7 mouse cellular contexts compared by ENCODE assay signal in genomic region chr11:97744063-97744717, GRCm38 (mm10). TPM values are rescaled to one million over a fixed set of nuclear protein-coding genes. Genes with fewer than 3 reads are reported as not detected.
A peak's percentile ranks its signal among the peaks of the same experiment; 100 is the strongest.
DNase-seq lines count a peak whose midpoint lies in the region; ATAC-seq and TF ChIP-seq lines count a peak whose summit lies in the region.

TSS of gene Pip4k2b (minus strand) at chr11:97744704.

- TF ChIP-seq POLR2A in lung, adult 2 months (IDR thresholded peaks at IDR 0.05; ENCODE audit: borderline replicate concordance, extremely low read depth, low read depth, low read length), result peak; percentile 7; the same call in 1 of the 2 replicates
- TF ChIP-seq POLR2A in olfactory bulb, adult 2 months (IDR thresholded peaks at IDR 0.05; ENCODE audit: insufficient read depth, low read depth, low read length), result 0 out of 2 replicates have a peak, but pooled peaks have one; percentile 34

- H3K9me3 ChIP-seq in G1E (replicated peaks), result no peaks in the 10 kb centered on the region
- no peaks in the 10 kb centered on the region for H3K9me3 ChIP-seq in embryonic facial prominence, embryonic 13.5 days

- ATAC-seq in G1E (ENCODE audit: extremely low read depth, insufficient number of reproducible peaks, low FRiP score, poor library complexity, severe bottlenecking), result no peak
- peak; percentile 29 for ATAC-seq in embryonic facial prominence, embryonic 13.5 days (ENCODE audit: insufficient number of reproducible peaks, insufficient read depth, low FRiP score, low TSS enrichment, low read depth)

- H3K36me3 ChIP-seq in C2C12 (ENCODE audit: control insufficient read depth, insufficient read depth) (peaks cover 33% of the 10 kb centered on the region), G1E (replicated peaks) (peaks cover 62% of the 10 kb centered on the region)
- peaks cover 32% of the 10 kb centered on the region for H3K36me3 ChIP-seq in embryonic facial prominence, embryonic 13.5 days

- H3K27ac ChIP-seq in embryonic facial prominence, embryonic 13.5 days, result peak within 1 kb of the TSS; percentile 94
- peak within 1 kb of the TSS; percentile 99 for H3K27ac ChIP-seq in olfactory bulb, adult 2 months (ENCODE audit: insufficient read depth, low read depth, low read length)

- DNase-seq in G1E (ENCODE audit: low spot score), result peak; percentile 56
- DNase-seq in heart, adult 18-20 months, result no peak
- DNase-seq in kidney, postnatal 10 days, result peak; percentile 74
- no peak for DNase-seq in lung, adult 2 months

- peak within 1 kb of the TSS; percentile 82 for H3K4me2 ChIP-seq in embryonic facial prominence, embryonic 13.5 days

- H3K4me3 ChIP-seq in C2C12 (ENCODE audit: insufficient read depth, poor library complexity, severe bottlenecking) (peak within 1 kb of the TSS; percentile 83), G1E (ENCODE audit: low read depth, low read length) (peak within 1 kb of the TSS; percentile 92)
- peak within 1 kb of the TSS; percentile 76 for H3K4me3 ChIP-seq in embryonic facial prominence, embryonic 13.5 days
- H3K4me3 ChIP-seq in lung, adult 2 months (replicated peaks; ENCODE audit: extremely low read depth, low read depth, low read length), result peak within 1 kb of the TSS; percentile 93
- peak within 1 kb of the TSS; percentile 89 for H3K4me3 ChIP-seq in olfactory bulb, adult 2 months (ENCODE audit: insufficient read depth, low read depth, low read length)

- TF ChIP-seq CTCF in C2C12 (IDR thresholded peaks at IDR 0.05; ENCODE audit: control insufficient read depth, insufficient read depth, insufficient read length) (no peak), G1E (IDR thresholded peaks at IDR 0.05; ENCODE audit: low read depth, low read length) (no peak)
- TF ChIP-seq CTCF in lung, adult 2 months (IDR thresholded peaks at IDR 0.05; ENCODE audit: insufficient read depth, low read length), result no peak
- no peak for TF ChIP-seq CTCF in olfactory bulb, adult 2 months (IDR thresholded peaks at IDR 0.05; ENCODE audit: insufficient read depth, low read depth, low read length)

- H3K27me3 ChIP-seq in C2C12 (ENCODE audit: control insufficient read depth, insufficient read depth, insufficient read length) (no peaks in the 10 kb centered on the region), G1E (ENCODE audit: insufficient read depth, low read length) (no peaks in the 10 kb centered on the region)
- H3K27me3 ChIP-seq in embryonic facial prominence, embryonic 13.5 days, result no peaks in the 10 kb centered on the region

- WGBS in embryonic facial prominence, embryonic 13.5 days, result 1% methylated on average over 59 of the region's 63 CpGs
- WGBS in lung, adult 2 months, result under 1% methylated on average over 62 of the region's 63 CpGs
- under 1% methylated on average over 62 of the region's 63 CpGs for WGBS in olfactory bulb, adult 2 months

- peaks cover 50% of the 10 kb centered on the region for H3K79me3 ChIP-seq in C2C12 (ENCODE audit: low read depth)

- H3K79me2 ChIP-seq in C2C12 (ENCODE audit: control insufficient read depth, insufficient read depth), result peaks cover 53% of the 10 kb centered on the region

- H3K9ac ChIP-seq in embryonic facial prominence, embryonic 13.5 days, result peak within 1 kb of the TSS; percentile 90

- H3K4me1 ChIP-seq in G1E (ENCODE audit: insufficient read depth, low read depth, low read length), result peaks cover 43% of the 10 kb centered on the region
- H3K4me1 ChIP-seq in embryonic facial prominence, embryonic 13.5 days, result peaks cover 26% of the 10 kb centered on the region
- peaks cover 10% of the 10 kb centered on the region for H3K4me1 ChIP-seq in lung, adult 2 months (ENCODE audit: control insufficient read depth, insufficient read depth, low read length)
- H3K4me1 ChIP-seq in olfactory bulb, adult 2 months (ENCODE audit: control insufficient read depth, insufficient read depth, low read length), result peaks cover 25% of the 10 kb centered on the region

- peak within 1 kb of the TSS; percentile 93 for H3ac ChIP-seq in C2C12 (ENCODE audit: control insufficient read depth, insufficient read length, low read depth)

TF ChIP-seq in C2C12, 6 proteins besides CTCF, POLR2A, EP300 and RAD21:
- TF ChIP-seq MYOD1 (IDR thresholded peaks at IDR 0.05; ENCODE audit: control insufficient read depth, insufficient read length, low read depth), result no peak
- TF ChIP-seq MAX (IDR thresholded peaks at IDR 0.05), result peak; percentile 69

RNA-seq across cellular contexts. Expression of gene Pip4k2b, which starts in this region (rescaled TPM):
- 28.3 TPM for polyA plus RNA-seq in C2C12 (2012; fragmentation: generic; extraction: Trizol)
- 19.6 and 23.2 TPM in 2 replicates for total RNA-seq in G1E (2014; fragmentation: Nextera tagmentation)
- 14.5 and 16.7 TPM in 2 replicates for total RNA-seq in G1E (2017)
- 22.0 and 25.6 TPM in 2 replicates for polyA plus RNA-seq in G1E (2012)
- 2.3 and 3.1 TPM in 2 replicates for polyA plus RNA-seq in embryonic facial prominence, embryonic 13.5 days (2015; fragmentation: Nextera tagmentation; extraction: Ambion mirVana)
- total RNA-seq in heart, adult 18-20 months (2021), result 10 to 100 TPM; 23.7 to 24.1 TPM
- polyA plus RNA-seq in lung, adult 2 months (2012; rRNA removed), result 11.9 and 14.6 TPM in 2 replicates
- not detected in 2 replicates for polyA plus RNA-seq in olfactory bulb, adult 2 months (2012; ENCODE audit: insufficient read depth, insufficient read length, low replicate concordance, missing spikeins)

Comparison
In these comparisons a context has a peak if more than half of its experiments do, and no peak if none do; other contexts are left out.
1. DNase-seq: peak in G1E (single experiment) and kidney, postnatal 10 days (single experiment); none in heart, adult 18-20 months (0 of 2) and lung, adult 2 months (single experiment).
2. Peak in every context shown above with its lines, with median percentiles within 50 percentile points of each other: H3K4me3 ChIP-seq.